In the genomic region with DNA sequence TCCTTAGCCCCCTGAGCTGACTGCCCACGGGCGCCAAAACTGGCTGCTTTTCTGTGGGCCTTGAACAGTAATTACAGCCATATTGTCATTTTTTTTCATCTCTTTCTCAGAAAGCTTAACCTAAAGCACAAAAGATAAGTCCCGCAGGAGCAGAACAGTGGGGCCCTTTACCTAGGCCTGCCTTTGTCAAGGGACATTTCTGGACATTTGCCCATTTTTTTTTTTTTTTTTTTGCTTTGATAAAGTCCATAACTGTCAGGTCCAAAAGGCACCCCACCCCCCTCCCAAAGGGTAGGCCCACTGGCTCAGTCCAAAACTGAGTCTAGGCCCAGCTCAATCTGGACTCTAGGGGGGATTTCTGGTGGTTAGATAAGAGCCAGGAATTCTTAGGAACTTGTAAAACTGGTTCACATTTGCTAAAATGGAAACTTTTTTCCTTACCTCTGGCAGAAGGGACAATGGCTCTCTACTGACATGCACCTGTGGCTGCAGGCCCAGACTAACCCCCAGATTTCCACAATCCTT, we compare ENCODE assay signal across 23 mouse cellular contexts. TPM values are rescaled to one million over a fixed set of nuclear protein-coding genes. Genes with fewer than 3 reads are reported as not detected.
DNase-seq lines count a peak whose midpoint lies in the region; ATAC-seq and TF ChIP-seq lines count a peak whose summit lies in the region.
"Had no signal": no experiment of that assay in that cellular context is flagged by ENCODE, and none has a peak within 500 bp of the region (broad histone marks: within the 10 kb centered on the region; RNA-seq: fewer than 3 reads in every experiment).

No protein-coding gene starts in this region.

- TF ChIP-seq CTCF in lung, embryonic 14.5 days (IDR thresholded peaks at IDR 0.05; ENCODE audit: low read depth), result no peak
- TF ChIP-seq CTCF in lung, adult 2 months (IDR thresholded peaks at IDR 0.05; ENCODE audit: insufficient read depth, low read length), result no peak
- TF ChIP-seq CTCF in bone marrow macrophage, adult 2 months (IDR thresholded peaks at IDR 0.05; ENCODE audit: low read depth, low read length), result no peak

- H3K4me2 ChIP-seq in lung, embryonic 14.5 days, result no peak overlapping the region
- H3K4me2 ChIP-seq in intestine, embryonic 14.5 days (ENCODE audit: low read length), result no peak overlapping the region
- H3K4me2 ChIP-seq in stomach, embryonic 15.5 days, result no peak overlapping the region
- H3K4me2 ChIP-seq: forebrain, embryonic 12.5 days; hindbrain, embryonic 14.5 days; limb, embryonic 12.5 days had no signal

- H3K27ac ChIP-seq in lung, embryonic 14.5 days (ENCODE audit: low read depth), result peak overlapping the region; percentile 76; the same call in 1 of the 2 replicates
- peak overlapping the region; percentile 79 for H3K27ac ChIP-seq in bone marrow macrophage, adult 2 months (ENCODE audit: insufficient read depth, low read depth, low read length)
- H3K27ac ChIP-seq in intestine, embryonic 14.5 days (ENCODE audit: low read depth), result 0 out of 2 replicates have a peak overlapping the region, but pooled peaks have one; percentile 22
- H3K27ac ChIP-seq in stomach, embryonic 15.5 days, result peak overlapping the region; percentile 61
- H3K27ac ChIP-seq: forebrain, embryonic 12.5 days; hindbrain, embryonic 14.5 days; kidney, postnatal 0 days; limb, embryonic 12.5 days; liver, embryonic 14.5 days had no signal

- peak; percentile 28; the same call in 1 of the 2 replicates for ATAC-seq in lung, embryonic 14.5 days (ENCODE audit: insufficient read depth)
- ATAC-seq in intestine, embryonic 14.5 days (replicated peaks; ENCODE audit: low FRiP score, low TSS enrichment, low read depth), result no peak
- ATAC-seq in stomach, embryonic 15.5 days (ENCODE audit: insufficient read depth, low FRiP score, low read depth), result peak; percentile 18; the same call in 1 of the 2 replicates
- ATAC-seq: activated CD4-positive, CD25-positive, alpha-beta regulatory T cell, adult 4 months; inflammation-experienced regulatory T-cells, adult 6 months had no signal

- DNase-seq in lung, embryonic 14.5 days, result peak; percentile 47
- DNase-seq in lung, adult 2 months, result no peak
- no peak for DNase-seq in intestine, embryonic 14.5 days (ENCODE audit: low spot score)
- no peak for DNase-seq in left cerebral cortex, postnatal 36 days (ENCODE audit: low spot score in 2 of 2)
- no peak for DNase-seq in gastrocnemius, postnatal 10 days
- DNase-seq: adrenal gland, adult 8-10 months; B cell, adult 2 months; cerebellum, adult 8-10 months; heart, postnatal 4 days; lung, postnatal 36 days; midbrain, embryonic 14.5 days; thymus, adult 2 months; thymus, postnatal 4 days had no signal

- H3K36me3 ChIP-seq in lung, embryonic 14.5 days (ENCODE audit: insufficient read depth), result no peaks in the 10 kb centered on the region
- no peaks in the 10 kb centered on the region for H3K36me3 ChIP-seq in intestine, embryonic 14.5 days (ENCODE audit: control insufficient read depth, insufficient read depth, low read length)
- H3K36me3 ChIP-seq in stomach, embryonic 15.5 days, result no peaks in the 10 kb centered on the region
- H3K36me3 ChIP-seq: forebrain, embryonic 12.5 days; limb, embryonic 12.5 days had no signal

- no peak for TF ChIP-seq POLR2A in lung, adult 2 months (IDR thresholded peaks at IDR 0.05; ENCODE audit: borderline replicate concordance, extremely low read depth, low read depth, low read length)
- no peak for TF ChIP-seq POLR2A in bone marrow macrophage, adult 2 months (IDR thresholded peaks at IDR 0.05; ENCODE audit: borderline replicate concordance, low read depth, low read length)

- H3K27me3 ChIP-seq in lung, embryonic 14.5 days (ENCODE audit: insufficient read depth, low read length), result no peaks in the 10 kb centered on the region
- H3K27me3 ChIP-seq in intestine, embryonic 14.5 days (replicated peaks; ENCODE audit: control insufficient read depth, insufficient read depth, low read length), result no peaks in the 10 kb centered on the region
- no peaks in the 10 kb centered on the region for H3K27me3 ChIP-seq in stomach, embryonic 15.5 days (replicated peaks)
- H3K27me3 ChIP-seq: forebrain, embryonic 12.5 days; limb, embryonic 12.5 days had no signal

- H3K9me3 ChIP-seq in lung, embryonic 14.5 days (ENCODE audit: low read depth, low read length), result no peaks in the 10 kb centered on the region
- no peaks in the 10 kb centered on the region for H3K9me3 ChIP-seq in intestine, embryonic 14.5 days (ENCODE audit: control insufficient read depth, low read length)
- H3K9me3 ChIP-seq in stomach, embryonic 15.5 days, result no peaks in the 10 kb centered on the region
- H3K9me3 ChIP-seq: forebrain, embryonic 12.5 days; limb, embryonic 12.5 days; megakaryocyte, embryonic 14.5 days had no signal

- no peak overlapping the region for H3K9ac ChIP-seq in lung, embryonic 14.5 days
- H3K9ac ChIP-seq in intestine, embryonic 14.5 days (ENCODE audit: low read length), result no peak overlapping the region
- no peak overlapping the region for H3K9ac ChIP-seq in stomach, embryonic 15.5 days
- H3K9ac ChIP-seq: forebrain, embryonic 12.5 days; hindbrain, embryonic 14.5 days; limb, embryonic 12.5 days; liver, embryonic 14.5 days had no signal

- no peak overlapping the region for H3K4me3 ChIP-seq in lung, embryonic 14.5 days (ENCODE audit: low read depth, low read length)
- no peak overlapping the region for H3K4me3 ChIP-seq in lung, adult 2 months (replicated peaks; ENCODE audit: extremely low read depth, low read depth, low read length)
- H3K4me3 ChIP-seq in bone marrow macrophage, adult 2 months (ENCODE audit: insufficient read depth, low read length), result no peak overlapping the region
- H3K4me3 ChIP-seq in intestine, embryonic 14.5 days (ENCODE audit: low read depth, low read length), result no peak overlapping the region
- no peak overlapping the region for H3K4me3 ChIP-seq in stomach, embryonic 15.5 days (replicated peaks)
- H3K4me3 ChIP-seq: forebrain, embryonic 12.5 days; limb, embryonic 12.5 days; megakaryocyte, embryonic 14.5 days had no signal

- no peaks in the 10 kb centered on the region for H3K4me1 ChIP-seq in lung, embryonic 14.5 days (ENCODE audit: insufficient read depth)
- H3K4me1 ChIP-seq in lung, adult 2 months (ENCODE audit: control insufficient read depth, insufficient read depth, low read length), result no peaks in the 10 kb centered on the region
- H3K4me1 ChIP-seq in bone marrow macrophage, adult 2 months (ENCODE audit: control insufficient read depth, insufficient read depth, low read length), result peaks cover 42% of the 10 kb centered on the region
- H3K4me1 ChIP-seq in intestine, embryonic 14.5 days (replicated peaks; ENCODE audit: control insufficient read depth, insufficient read depth, low read length), result no peaks in the 10 kb centered on the region
- H3K4me1 ChIP-seq in stomach, embryonic 15.5 days, result peaks cover 4% of the 10 kb centered on the region; the same call in 1 of the 2 replicates
- H3K4me1 ChIP-seq: forebrain, embryonic 12.5 days; limb, embryonic 12.5 days had no signal

- intact Hi-C loops in left cerebral cortex, postnatal 36 days (cut with DNase I), result no loop called here

- 55% methylated on average over 3 of the region's 3 CpGs for WGBS in lung, embryonic 14.5 days
- WGBS in lung, adult 2 months, result 64% methylated on average over 3 of the region's 3 CpGs
- 76% methylated on average over 3 of the region's 3 CpGs for WGBS in intestine, embryonic 14.5 days
- 64% methylated on average over 3 of the region's 3 CpGs for WGBS in stomach, embryonic 15.5 days

RNA-seq across cellular contexts. Expression of a gene that starts 29.9 kb away (rescaled TPM):
- 0.83 and 1.2 TPM in 2 replicates for polyA plus RNA-seq in lung, embryonic 14.5 days (2014; fragmentation: Nextera tagmentation; extraction: Ambion mirVana)
- 4.7 and 5.7 TPM in 2 replicates for polyA plus RNA-seq in lung, adult 2 months (2012; rRNA removed)
- 95.2 and 101 TPM in 2 replicates for polyA plus RNA-seq in bone marrow macrophage, adult 2 months (2012; ENCODE audit: insufficient read depth, insufficient read length, missing spikeins)
- 17.8 and 21.5 TPM in 2 replicates for polyA plus RNA-seq in intestine, embryonic 14.5 days (2014; fragmentation: Nextera tagmentation; extraction: Ambion mirVana)
- polyA plus RNA-seq in stomach, embryonic 15.5 days (2015; fragmentation: Nextera tagmentation; extraction: Ambion mirVana), result 5.7 and 6.7 TPM in 2 replicates
- 10 to 100 TPM; 10.8 to 12.6 TPM for total RNA-seq in left cerebral cortex, postnatal 36 days (2021)
- total RNA-seq in gastrocnemius, postnatal 10 days (2021), result 1 to 10 TPM in 1 of 2 experiments, under 1 TPM in 1; 0.31 to 1.8 TPM

Comparison
In these comparisons a context has a peak if more than half of its experiments do, and no peak if none do; other contexts are left out.
1. H3K27ac ChIP-seq: peak in every context shown above with its lines; median percentile 79 in bone marrow macrophage, adult 2 months; 76 in lung, embryonic 14.5 days; 61 in stomach, embryonic 15.5 days; 22 in intestine, embryonic 14.5 days.